Mouse (Mus musculus) bone marrow, adult 2 months (tissue): ENCODE data around the gene Tada2b. TPM values are rescaled to one million over a fixed set of nuclear protein-coding genes. Genes with fewer than 3 reads are reported as not detected.

Experiments used
- H3K27ac ChIP-seq: fragments of 200-500 bp; 2 replicates; pipeline ENCODE4 v1.5.1; 2012; ENCODE audit warnings: low read depth, mild to moderate bottlenecking, control low read depth, inconsistent platforms, low read length; ENCODE audit not compliant: control insufficient read depth, poor library complexity, insufficient read depth
- H3K4me1 ChIP-seq: fragments of 200-500 bp; 2 replicates; pipeline ENCODE4 v1.6.1; 2011; ENCODE audit warnings: low read length; ENCODE audit not compliant: control insufficient read depth, insufficient read depth
- H3K4me3 ChIP-seq: fragments of 200-500 bp; replicated peaks from 2 replicates; pipeline ENCODE3; 2011; ENCODE audit warnings: mild to moderate bottlenecking, low read depth, low read length, control low read depth; ENCODE audit not compliant: control insufficient read depth
- CTCF ChIP-seq: fragments of 200-500 bp; IDR thresholded peaks from 2 replicates; pipeline ENCODE4 v1.5.1; 2011; ENCODE audit warnings: low read length, control low read depth; ENCODE audit not compliant: control insufficient read depth, insufficient read depth
- POLR2A ChIP-seq: fragments of 200-500 bp; IDR thresholded peaks from 2 replicates; pipeline ENCODE4 v1.6.1; 2011; ENCODE audit warnings: low read depth, mild to moderate bottlenecking, control low read depth, low read length, borderline replicate concordance; ENCODE audit not compliant: control insufficient read depth
- WGBS: fragments of 180-500 bp; shearing (Covaris S2); methylation state at CpG from one replicate; pipeline ENCODE4 v1.1.7; 2018; 5-methylcytosine and 5-hydroxymethylcytosine counted together
- polyA plus RNA-seq: library from polyadenylated mRNA; stranded (reverse); fragments of >200 nt; gene quantifications from 2 replicates; pipeline ENCODE4 v1.2.4, GENCODE M21; 2011; ENCODE audit warnings: low replicate concordance; ENCODE audit not compliant: missing spikeins, insufficient read depth, insufficient read length

The Tada2b gene
- polyA plus RNA-seq, 1 experiment = 7.9 TPM

GRCm38 (mm10) chr5:36477486-36477885 lies 6.6 kb downstream of the Tada2b start:
- WGBS = 19% methylated on average over 3 of the region's 3 CpGs
- no peak overlapping the region for H3K4me3 ChIP-seq
- peaks cover 24% of the 10 kb centered on the region for H3K4me1 ChIP-seq
- H3K27ac ChIP-seq = no peak overlapping the region
- TF ChIP-seq CTCF (no peak), POLR2A (no peak)

GRCm38 (mm10) chr5:36474283-36474682 lies 9.8 kb downstream of the Tada2b start:
- no peak for TF ChIP-seq POLR2A
- peak; percentile 89 for TF ChIP-seq CTCF
- WGBS = 89% methylated on average over 5 of the region's 5 CpGs
- Histone ChIP-seq H3K4me1 (peaks cover 12% of the 10 kb centered on the region), H3K27ac (no peak overlapping the region), H3K4me3 (no peak overlapping the region)

- peaks cover 6% of the 10 kb centered on the region for H3K4me1 ChIP-seq
- H3K4me3 ChIP-seq = no peak overlapping the region
- no peak overlapping the region for H3K27ac ChIP-seq
- WGBS = 79% methylated on average over 4 of the region's 4 CpGs
- TF ChIP-seq CTCF = no peak
- TF ChIP-seq POLR2A = no peak
These were observed 11.0 kb downstream of the Tada2b start for GRCm38 (mm10) chr5:36472876-36473655.

DNA sequence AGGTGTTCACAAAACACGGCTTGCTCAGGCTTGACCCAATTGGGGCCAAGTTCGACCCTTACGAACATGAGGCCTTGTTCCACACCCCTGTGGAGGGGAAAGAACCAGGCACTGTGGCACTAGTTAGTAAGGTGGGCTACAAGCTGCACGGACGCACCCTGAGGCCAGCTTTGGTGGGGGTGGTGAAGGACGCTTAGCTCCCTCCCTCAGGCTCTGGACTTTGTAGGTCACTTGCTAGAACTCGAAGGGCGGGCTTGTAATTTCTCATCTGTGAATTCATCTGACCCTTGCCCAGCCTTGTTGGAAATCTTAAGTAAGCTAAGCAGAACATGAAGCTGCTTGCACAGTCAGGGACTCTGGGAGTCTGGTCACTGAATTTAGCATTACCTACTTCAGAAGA lies 12.9 kb downstream of the Tada2b start:
- WGBS = 87% methylated on average over 8 of the region's 8 CpGs
- no peak overlapping the region for H3K4me3 ChIP-seq
- TF ChIP-seq CTCF (no peak), POLR2A (no peak)
- no peaks in the 10 kb centered on the region for H3K4me1 ChIP-seq
- no peak overlapping the region for H3K27ac ChIP-seq

DNA sequence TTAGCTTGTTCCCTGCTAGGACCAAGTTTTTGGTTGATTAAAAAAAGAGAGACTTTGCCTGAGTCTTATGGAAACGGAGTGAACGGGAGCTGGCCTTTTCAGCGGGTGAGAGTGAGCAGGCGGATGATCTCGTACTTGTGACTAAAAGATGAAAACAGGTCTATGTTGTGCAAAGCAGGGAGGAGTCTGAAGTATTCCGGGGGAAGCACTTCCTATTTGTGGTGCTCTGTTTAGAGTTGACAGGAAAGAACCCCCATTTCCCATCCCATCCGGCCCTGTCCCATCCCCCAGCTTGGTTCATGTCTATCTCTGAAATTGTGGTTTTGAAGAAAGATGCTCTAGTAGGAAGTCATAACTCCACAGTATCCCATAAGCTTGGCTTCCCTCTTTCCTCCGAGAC lies 18.2 kb downstream of the Tada2b start:
- Histone ChIP-seq H3K4me3 (peak overlapping the region; percentile 96), H3K27ac (no peak overlapping the region), H3K4me1 (peaks cover 3% of the 10 kb centered on the region; the same call in 1 of the 2 replicates)
- TF ChIP-seq POLR2A (no peak), CTCF (no peak)
- whole genome bisulfite sequencing = 8% methylated on average over 8 of the region's 8 CpGs

DNA sequence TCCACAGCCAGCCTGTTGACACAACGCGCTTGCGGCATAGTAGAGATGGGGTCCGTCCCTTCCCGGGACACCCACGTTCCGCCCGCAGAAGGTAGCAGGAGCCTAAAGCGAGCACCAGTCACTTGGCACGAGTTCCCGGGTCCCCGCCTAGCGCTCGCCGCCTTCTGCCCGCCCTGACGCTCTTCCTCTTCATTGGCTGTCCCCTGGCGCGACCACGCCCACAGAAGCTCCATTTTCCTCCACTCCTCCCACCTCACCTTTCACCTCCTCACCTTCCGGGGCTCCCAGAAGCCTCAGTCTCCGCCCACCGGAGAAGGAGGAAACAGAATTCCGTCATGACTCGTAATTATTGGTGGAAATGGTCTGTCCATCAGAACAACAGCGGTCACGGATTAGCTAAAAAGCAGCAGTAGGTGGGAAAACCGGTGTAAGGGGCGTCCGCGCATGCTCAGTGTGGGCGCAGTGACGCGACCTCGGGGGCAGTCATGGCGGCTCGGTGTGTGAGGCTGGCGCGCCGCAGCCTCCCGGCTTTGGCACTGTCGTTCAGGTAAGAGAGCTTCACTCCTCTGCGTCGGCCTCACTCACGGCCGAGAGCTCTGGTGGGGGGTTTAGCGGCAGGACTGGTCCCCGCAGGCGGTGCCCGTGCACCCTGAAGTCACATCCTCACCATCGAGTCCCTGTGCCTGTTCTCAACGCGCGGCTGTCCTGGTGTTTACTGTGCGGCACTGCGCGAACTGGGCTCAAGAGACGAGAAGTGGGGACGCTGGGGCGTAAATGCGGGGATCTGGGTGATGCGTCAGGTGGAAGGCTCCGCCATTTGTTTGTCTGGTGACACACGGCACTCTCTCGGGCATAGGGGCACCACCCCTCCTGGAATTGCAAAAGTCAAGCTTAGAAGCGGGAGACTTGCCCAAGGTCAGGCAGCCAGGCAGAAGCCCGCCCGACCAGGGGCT lies 19.1 kb downstream of the Tada2b start, which contains the start of gene Grpel1:
Gene Grpel1, plus strand, starts transcription at position 290 of the 953 bp plus-strand sequence.
- H3K27ac ChIP-seq = peak within 1 kb of the TSS; percentile 54
- under 1% methylated on average over 68 of the region's 68 CpGs for WGBS
- no peak for TF ChIP-seq CTCF
- peak; percentile 60; the same call in 1 of the 2 replicates for TF ChIP-seq POLR2A
- peaks cover 3% of the 10 kb centered on the region; the same call in 1 of the 2 replicates for H3K4me1 ChIP-seq
- H3K4me3 ChIP-seq = peak within 1 kb of the TSS; percentile 96

GRCm38 (mm10) chr5:36463391-36463790 lies 20.7 kb downstream of the Tada2b start:
- H3K4me3 ChIP-seq = no peak overlapping the region
- peaks cover 3% of the 10 kb centered on the region; the same call in 1 of the 2 replicates for H3K4me1 ChIP-seq
- TF ChIP-seq POLR2A = no peak
- TF ChIP-seq CTCF = no peak
- no peak overlapping the region for H3K27ac ChIP-seq
- WGBS = 63% methylated on average over 5 of the region's 5 CpGs

DNA sequence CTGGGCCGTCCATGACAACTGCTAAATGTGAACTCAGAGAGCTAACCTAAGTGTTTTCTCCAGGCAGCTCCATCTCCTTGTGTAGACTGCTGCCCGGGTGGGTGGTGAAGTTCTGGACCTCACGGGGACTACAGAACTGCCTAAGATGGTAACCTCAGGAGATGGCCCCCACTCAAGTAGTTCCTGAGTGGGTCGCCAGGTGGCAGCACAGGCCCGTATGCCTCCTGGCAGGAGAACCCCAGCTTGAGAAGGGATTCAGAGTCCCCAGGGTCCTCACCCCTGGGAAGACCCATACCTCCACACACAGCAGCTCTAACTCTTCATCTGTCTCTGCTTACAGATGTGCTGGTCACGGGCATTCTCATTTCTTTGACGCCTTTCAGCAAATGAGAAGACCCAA lies 21.3 kb downstream of the Tada2b start:
- Histone ChIP-seq H3K4me3 (no peak overlapping the region), H3K27ac (no peak overlapping the region), H3K4me1 (peaks cover 3% of the 10 kb centered on the region; the same call in 1 of the 2 replicates)
- 7% methylated on average over 7 of the region's 7 CpGs for WGBS
- TF ChIP-seq CTCF (peak; percentile 95), POLR2A (no peak)
